Mouse (Mus musculus): ENCODE results near the gene Aco2. TPM values are rescaled to one million over a fixed set of nuclear protein-coding genes. Genes with fewer than 3 reads are reported as not detected.

Aco2 gene
- polyA plus RNA-seq, 1 experiment from 2014 or later: 288 TPM

- 86% methylated on average over 11 of the region's 11 CpGs for WGBS
- Histone ChIP-seq H3K9ac (ENCODE audit: low read depth, low read length) (peak overlapping the region; percentile 83), H3K4me3 (ENCODE audit: low read length) (peak overlapping the region; percentile 74), H3K27me3 (replicated peaks; ENCODE audit: control insufficient read depth, insufficient read depth, low read length) (no peaks in the 10 kb centered on the region), H3K9me3 (ENCODE audit: control insufficient read depth, low read length) (no peaks in the 10 kb centered on the region), H3K4me2 (ENCODE audit: low read depth, low read length) (peak overlapping the region; percentile 89), H3K36me3 (ENCODE audit: control insufficient read depth, insufficient read depth, low read length) (no peaks in the 10 kb centered on the region), H3K27ac (ENCODE audit: low read length) (no peak overlapping the region), H3K4me1 (ENCODE audit: control insufficient read depth, insufficient read depth, low read length) (peaks cover 16% of the 10 kb centered on the region)
- ATAC-seq: no peak
Measured at GRCm38 (mm10) chr15:81924933-81925332, 52.8 kb downstream of the Aco2 start.

GRCm38 (mm10) chr15:81925760-81926445 lies 53.8 kb downstream of the Aco2 start, which contains the start of gene Polr3h:
Polr3h (minus strand) TSS chr15:81926240.
- peak within 1 kb of the TSS; percentile 74 for H3K4me3 ChIP-seq (ENCODE audit: low read length)
- ATAC-seq: peak; percentile 97
- H3K27ac ChIP-seq (ENCODE audit: low read length): no peak within 1 kb of the TSS
- H3K9me3 ChIP-seq (ENCODE audit: control insufficient read depth, low read length): no peaks in the 10 kb centered on the region
- H3K4me2 ChIP-seq (ENCODE audit: low read depth, low read length): peak within 1 kb of the TSS; percentile 89
- H3K4me1 ChIP-seq (ENCODE audit: control insufficient read depth, insufficient read depth, low read length): peaks cover 16% of the 10 kb centered on the region
- peak within 1 kb of the TSS; percentile 83 for H3K9ac ChIP-seq (ENCODE audit: low read depth, low read length)
- WGBS: under 1% methylated on average over 54 of the region's 54 CpGs
- no peaks in the 10 kb centered on the region for H3K36me3 ChIP-seq (ENCODE audit: control insufficient read depth, insufficient read depth, low read length)
- no peaks in the 10 kb centered on the region for H3K27me3 ChIP-seq (replicated peaks; ENCODE audit: control insufficient read depth, insufficient read depth, low read length)

- WGBS: 32% methylated on average over 9 of the region's 9 CpGs
Measured at GRCm38 (mm10) chr15:81926446-81926822, 54.3 kb downstream of the Aco2 start.

GRCm38 (mm10) chr15:81927741-81928140 lies 55.6 kb downstream of the Aco2 start:
- Histone ChIP-seq H3K27me3 (replicated peaks; ENCODE audit: control insufficient read depth, insufficient read depth, low read length) (no peaks in the 10 kb centered on the region), H3K36me3 (ENCODE audit: control insufficient read depth, insufficient read depth, low read length) (no peaks in the 10 kb centered on the region), H3K9me3 (ENCODE audit: control insufficient read depth, low read length) (no peaks in the 10 kb centered on the region), H3K4me1 (ENCODE audit: control insufficient read depth, insufficient read depth, low read length) (peaks cover 16% of the 10 kb centered on the region), H3K27ac (ENCODE audit: low read length) (no peak overlapping the region; the same call in 1 of the 2 replicates), H3K9ac (ENCODE audit: low read depth, low read length) (no peak overlapping the region), H3K4me2 (ENCODE audit: low read depth, low read length) (no peak overlapping the region), H3K4me3 (ENCODE audit: low read length) (no peak overlapping the region)
- WGBS: 49% methylated on average over 4 of the region's 4 CpGs
- ATAC-seq: no peak

More at GRCm38 (mm10) chr15:81926446-81926822, 54.3 kb downstream of the Aco2 start:
- Histone ChIP-seq H3K27me3 (replicated peaks; ENCODE audit: control insufficient read depth, insufficient read depth, low read length) (no peaks in the 10 kb centered on the region), H3K27ac (ENCODE audit: low read length) (no peak overlapping the region), H3K36me3 (ENCODE audit: control insufficient read depth, insufficient read depth, low read length) (no peaks in the 10 kb centered on the region), H3K4me1 (ENCODE audit: control insufficient read depth, insufficient read depth, low read length) (peaks cover 16% of the 10 kb centered on the region), H3K4me2 (ENCODE audit: low read depth, low read length) (peak overlapping the region; percentile 89; the same call in 1 of the 2 replicates), H3K9me3 (ENCODE audit: control insufficient read depth, low read length) (no peaks in the 10 kb centered on the region), H3K4me3 (ENCODE audit: low read length) (peak overlapping the region; percentile 18; the same call in 1 of the 2 replicates), H3K9ac (ENCODE audit: low read depth, low read length) (no peak overlapping the region)
- peak; percentile 35 for ATAC-seq

GRCm38 (mm10) chr15:81928277-81928676 lies 56.2 kb downstream of the Aco2 start:
- Histone ChIP-seq H3K27ac (ENCODE audit: low read length) (0 out of 2 replicates have a peak overlapping the region, but pooled peaks have one; percentile 13), H3K4me3 (ENCODE audit: low read length) (no peak overlapping the region), H3K36me3 (ENCODE audit: control insufficient read depth, insufficient read depth, low read length) (no peaks in the 10 kb centered on the region), H3K4me2 (ENCODE audit: low read depth, low read length) (no peak overlapping the region), H3K9me3 (ENCODE audit: control insufficient read depth, low read length) (no peaks in the 10 kb centered on the region), H3K27me3 (replicated peaks; ENCODE audit: control insufficient read depth, insufficient read depth, low read length) (no peaks in the 10 kb centered on the region), H3K4me1 (ENCODE audit: control insufficient read depth, insufficient read depth, low read length) (peaks cover 19% of the 10 kb centered on the region), H3K9ac (ENCODE audit: low read depth, low read length) (0 out of 2 replicates have a peak overlapping the region, but pooled peaks have one; percentile 30)
- 56% methylated on average over 11 of the region's 11 CpGs for WGBS
- ATAC-seq: no peak

- Histone ChIP-seq H3K4me2 (ENCODE audit: low read depth, low read length) (0 out of 2 replicates have a peak overlapping the region, but pooled peaks have one; percentile 5), H3K4me3 (ENCODE audit: low read length) (no peak overlapping the region), H3K9me3 (ENCODE audit: control insufficient read depth, low read length) (no peaks in the 10 kb centered on the region), H3K27me3 (replicated peaks; ENCODE audit: control insufficient read depth, insufficient read depth, low read length) (no peaks in the 10 kb centered on the region), H3K9ac (ENCODE audit: low read depth, low read length) (no peak overlapping the region; the same call in 1 of the 2 replicates), H3K4me1 (ENCODE audit: control insufficient read depth, insufficient read depth, low read length) (peaks cover 18% of the 10 kb centered on the region), H3K27ac (ENCODE audit: low read length) (peak overlapping the region; percentile 25; the same call in 1 of the 2 replicates), H3K36me3 (ENCODE audit: control insufficient read depth, insufficient read depth, low read length) (no peaks in the 10 kb centered on the region)
- no peak for ATAC-seq
- 20% methylated on average over 12 of the region's 12 CpGs for WGBS
Measured at GRCm38 (mm10) chr15:81932951-81933470, 60.9 kb downstream of the Aco2 start.

GRCm38 (mm10) chr15:81933986-81934385 lies 61.9 kb downstream of the Aco2 start:
- Histone ChIP-seq H3K27me3 (replicated peaks; ENCODE audit: control insufficient read depth, insufficient read depth, low read length) (no peaks in the 10 kb centered on the region), H3K27ac (ENCODE audit: low read length) (no peak overlapping the region), H3K9ac (ENCODE audit: low read depth, low read length) (no peak overlapping the region), H3K9me3 (ENCODE audit: control insufficient read depth, low read length) (no peaks in the 10 kb centered on the region), H3K4me3 (ENCODE audit: low read length) (no peak overlapping the region), H3K4me1 (ENCODE audit: control insufficient read depth, insufficient read depth, low read length) (peaks cover 18% of the 10 kb centered on the region), H3K36me3 (ENCODE audit: control insufficient read depth, insufficient read depth, low read length) (no peaks in the 10 kb centered on the region), H3K4me2 (ENCODE audit: low read depth, low read length) (no peak overlapping the region)
- 93% methylated on average over 1 of the region's 1 CpGs for WGBS
- no peak for ATAC-seq

GRCm38 (mm10) chr15:81935869-81936637 lies 63.9 kb downstream of the Aco2 start:
- ATAC-seq: peak; percentile 45
- WGBS: 47% methylated on average over 7 of the region's 7 CpGs
- Histone ChIP-seq H3K27ac (ENCODE audit: low read length) (peak overlapping the region; percentile 73), H3K36me3 (ENCODE audit: control insufficient read depth, insufficient read depth, low read length) (no peaks in the 10 kb centered on the region), H3K9ac (ENCODE audit: low read depth, low read length) (peak overlapping the region; percentile 64), H3K27me3 (replicated peaks; ENCODE audit: control insufficient read depth, insufficient read depth, low read length) (no peaks in the 10 kb centered on the region), H3K4me2 (ENCODE audit: low read depth, low read length) (peak overlapping the region; percentile 66), H3K4me1 (ENCODE audit: control insufficient read depth, insufficient read depth, low read length) (peaks cover 18% of the 10 kb centered on the region), H3K4me3 (ENCODE audit: low read length) (peak overlapping the region; percentile 52), H3K9me3 (ENCODE audit: control insufficient read depth, low read length) (no peaks in the 10 kb centered on the region)

- peak within 1 kb of the TSS; percentile 66 for H3K4me2 ChIP-seq (ENCODE audit: low read depth, low read length)
- peak within 1 kb of the TSS; percentile 64 for H3K9ac ChIP-seq (ENCODE audit: low read depth, low read length)
- peak within 1 kb of the TSS; percentile 73 for H3K27ac ChIP-seq (ENCODE audit: low read length)
- H3K36me3 ChIP-seq (ENCODE audit: control insufficient read depth, insufficient read depth, low read length): no peaks in the 10 kb centered on the region
- H3K9me3 ChIP-seq (ENCODE audit: control insufficient read depth, low read length): no peaks in the 10 kb centered on the region
- WGBS: 1% methylated on average over 12 of the region's 12 CpGs
- H3K27me3 ChIP-seq (replicated peaks; ENCODE audit: control insufficient read depth, insufficient read depth, low read length): no peaks in the 10 kb centered on the region
- peak within 1 kb of the TSS; percentile 52 for H3K4me3 ChIP-seq (ENCODE audit: low read length)
- peaks cover 18% of the 10 kb centered on the region for H3K4me1 ChIP-seq (ENCODE audit: control insufficient read depth, insufficient read depth, low read length)
- ATAC-seq: peak; percentile 60
Measured at GRCm38 (mm10) chr15:81936679-81937078, 64.6 kb downstream of the Aco2 start, which contains the start of gene Csdc2. Csdc2 (plus strand) TSS chr15:81936759.

Measured in intestine, embryonic 16.5 days (tissue).